Mouse (Mus musculus) cortical plate, adult 2 months (tissue): ENCODE data around the gene C9orf72. TPM values are rescaled to one million over a fixed set of nuclear protein-coding genes. Genes with fewer than 3 reads are reported as not detected.

Experiments
- H3K27ac ChIP-seq: fragments of 200-500 bp; 2 replicates; pipeline ENCODE4 v1.5.1; 2012; ENCODE audit warnings: low read length, control low read depth, inconsistent platforms; ENCODE audit not compliant: insufficient read depth
- H3K4me1 ChIP-seq: fragments of 200-500 bp; 2 replicates; pipeline ENCODE4 v1.6.1; 2011; ENCODE audit warnings: low read length; ENCODE audit not compliant: control insufficient read depth, insufficient read depth
- H3K4me3 ChIP-seq: fragments of 200-500 bp; 2 replicates; pipeline ENCODE4 v1.5.1; 2011; ENCODE audit warnings: mild to moderate bottlenecking, low read length, control low read depth; ENCODE audit not compliant: insufficient read depth
- CTCF ChIP-seq: fragments of 200-500 bp; IDR thresholded peaks from 2 replicates; pipeline ENCODE4 v1.5.1; 2011; ENCODE audit warnings: mild to moderate bottlenecking, control low read depth, low read length; ENCODE audit not compliant: insufficient read depth; ENCODE audit errors: extremely low read depth
- POLR2A ChIP-seq: fragments of 200-500 bp; IDR thresholded peaks from 2 replicates; pipeline ENCODE4 v1.6.1; 2011; ENCODE audit warnings: mild to moderate bottlenecking, low read length, control low read depth; ENCODE audit not compliant: insufficient read depth; ENCODE audit errors: extremely low read depth
- polyA plus RNA-seq: library from polyadenylated mRNA; depleted of rRNA; stranded (reverse); fragments of >200 nt; gene quantifications from 2 replicates; pipeline ENCODE4 v1.2.3, GENCODE M21; 2012; rRNA removed

The C9orf72 gene
- polyA plus RNA-seq, 1 experiment, result 22.7 TPM

DNA sequence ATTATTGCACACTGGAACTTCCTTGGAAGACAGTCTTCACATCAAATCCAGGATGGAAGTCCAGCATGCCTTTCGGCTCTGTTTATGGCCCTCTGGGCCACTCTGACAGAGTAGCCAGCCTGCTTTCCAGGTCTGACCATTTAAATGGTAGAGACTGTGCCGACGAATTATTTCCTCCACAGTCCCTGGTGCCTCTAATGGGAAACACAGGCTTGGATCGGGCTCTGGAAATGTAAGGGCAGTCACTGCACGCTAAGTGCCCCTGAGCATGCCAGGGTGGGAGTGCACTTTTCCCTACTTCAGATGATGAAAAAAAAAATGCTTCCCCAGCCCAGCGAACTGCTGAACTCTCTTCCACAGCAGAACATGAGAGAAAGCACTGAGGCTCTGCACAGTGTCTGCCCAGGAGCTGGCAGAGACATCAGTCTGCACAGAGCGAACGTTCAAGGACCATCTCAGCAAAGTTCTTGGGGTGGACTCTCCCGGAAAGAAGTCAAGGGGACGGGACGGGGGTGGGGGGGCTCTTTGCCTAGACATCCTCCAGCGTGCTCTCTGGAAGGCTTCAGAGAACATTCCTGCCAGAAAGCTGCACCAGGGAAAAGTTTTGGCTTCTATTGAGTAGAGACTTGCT is 82.4 kb downstream of the C9orf72 start:
- H3K4me1 ChIP-seq, result no peaks in the 10 kb centered on the region
- no peak overlapping the region for H3K27ac ChIP-seq
- no peak overlapping the region for H3K4me3 ChIP-seq
- TF ChIP-seq CTCF (no peak), POLR2A (no peak)

Other genes with a start within 250 kb of the C9orf72 start
- not detected in 2 replicates for gene Ifnk, start 74.1 kb downstream of the C9orf72 start, polyA plus RNA-seq
- 2.9 and 4.0 TPM in 2 replicates for gene Mob3b, start 68.7 kb downstream of the C9orf72 start, polyA plus RNA-seq